Mouse (Mus musculus) splenic B cell, adult 2 months (primary cell): ENCODE measurements around the gene Pja2.
A peak's percentile ranks its signal among the peaks of the same experiment; 100 is the strongest.

Source experiments
- DNase-seq: peaks from one replicate; pipeline ENCODE4 v3.0.0-alpha.2; 2011; ENCODE audit warnings: low read depth, low spot score
- H3K27me3 ChIP-seq: 2 replicates; pipeline ENCODE4 v1.6.1; 2012; ENCODE audit warnings: mild to moderate bottlenecking, low read length, moderate library complexity, mixed read lengths; ENCODE audit not compliant: control insufficient read depth, poor library complexity, insufficient read depth, severe bottlenecking
- H3K36me3 ChIP-seq: 2 replicates; pipeline ENCODE4 v1.6.1; 2012; ENCODE audit warnings: mild to moderate bottlenecking, low read length, moderate library complexity, mixed read lengths; ENCODE audit not compliant: control insufficient read depth, poor library complexity, insufficient read depth, severe bottlenecking

Pja2 gene

GRCm38 (mm10) chr17:64331898-64332769, at the start of gene Pja2:
Gene Pja2, minus strand, starts transcription at chr17:64331916.
- peak; percentile 99 for DNase-seq
- no peaks in the 10 kb centered on the region for H3K27me3 ChIP-seq
- H3K36me3 ChIP-seq: no peaks in the 10 kb centered on the region

GRCm38 (mm10) chr17:64375327-64375726, 43.6 kb upstream of the Pja2 start:
- peak; percentile 64 for DNase-seq
- Histone ChIP-seq H3K27me3 (no peaks in the 10 kb centered on the region), H3K36me3 (no peaks in the 10 kb centered on the region)

GRCm38 (mm10) chr17:64363694-64364093, 32.0 kb upstream of the Pja2 start:
- no peak for DNase-seq
- H3K36me3 ChIP-seq: no peaks in the 10 kb centered on the region
- no peaks in the 10 kb centered on the region for H3K27me3 ChIP-seq

GRCm38 (mm10) chr17:64362570-64362969, 30.9 kb upstream of the Pja2 start:
- no peak for DNase-seq
- no peaks in the 10 kb centered on the region for H3K36me3 ChIP-seq
- no peaks in the 10 kb centered on the region for H3K27me3 ChIP-seq

- Histone ChIP-seq H3K36me3 (no peaks in the 10 kb centered on the region), H3K27me3 (no peaks in the 10 kb centered on the region)
- no peak for DNase-seq
These were observed 30.3 kb upstream of the Pja2 start for GRCm38 (mm10) chr17:64361911-64362425.

GRCm38 (mm10) chr17:64353940-64354339, 22.2 kb upstream of the Pja2 start:
- H3K36me3 ChIP-seq: no peaks in the 10 kb centered on the region
- no peaks in the 10 kb centered on the region for H3K27me3 ChIP-seq
- DNase-seq: no peak

- Histone ChIP-seq H3K27me3 (no peaks in the 10 kb centered on the region), H3K36me3 (no peaks in the 10 kb centered on the region)
- no peak for DNase-seq
These were observed 14.4 kb upstream of the Pja2 start for GRCm38 (mm10) chr17:64346135-64346534.

- Histone ChIP-seq H3K27me3 (no peaks in the 10 kb centered on the region), H3K36me3 (no peaks in the 10 kb centered on the region)
- DNase-seq: no peak
These were observed 13.0 kb upstream of the Pja2 start for GRCm38 (mm10) chr17:64344576-64345172.

- Histone ChIP-seq H3K27me3 (no peaks in the 10 kb centered on the region), H3K36me3 (no peaks in the 10 kb centered on the region)
- no peak for DNase-seq
These were observed 10.0 kb upstream of the Pja2 start for GRCm38 (mm10) chr17:64341698-64342097.

- no peak for DNase-seq
- H3K36me3 ChIP-seq: no peaks in the 10 kb centered on the region
These were observed 8.0 kb upstream of the Pja2 start for GRCm38 (mm10) chr17:64339752-64340151.

GRCm38 (mm10) chr17:64337220-64337619, 5.5 kb upstream of the Pja2 start:
- no peak for DNase-seq

More at GRCm38 (mm10) chr17:64339752-64340151, 8.0 kb upstream of the Pja2 start:
- no peaks in the 10 kb centered on the region for H3K27me3 ChIP-seq

GRCm38 (mm10) chr17:64333956-64334355, 2.2 kb upstream of the Pja2 start:
- DNase-seq: no peak
- no peaks in the 10 kb centered on the region for H3K36me3 ChIP-seq
- no peaks in the 10 kb centered on the region for H3K27me3 ChIP-seq

More at GRCm38 (mm10) chr17:64337220-64337619, 5.5 kb upstream of the Pja2 start:
- Histone ChIP-seq H3K36me3 (no peaks in the 10 kb centered on the region), H3K27me3 (no peaks in the 10 kb centered on the region)

- Histone ChIP-seq H3K27me3 (no peaks in the 10 kb centered on the region), H3K36me3 (no peaks in the 10 kb centered on the region)
- no peak for DNase-seq
These were observed 1.0 kb upstream of the Pja2 start for GRCm38 (mm10) chr17:64332770-64333096.

GRCm38 (mm10) chr17:64331291-64331897, 322 bp downstream of the Pja2 start:
- Histone ChIP-seq H3K27me3 (no peaks in the 10 kb centered on the region), H3K36me3 (no peaks in the 10 kb centered on the region)
- peak; percentile 34 for DNase-seq

- no peak for DNase-seq
- Histone ChIP-seq H3K36me3 (no peaks in the 10 kb centered on the region), H3K27me3 (no peaks in the 10 kb centered on the region)
These were observed 831 bp downstream of the Pja2 start for GRCm38 (mm10) chr17:64330885-64331284.
